Mouse (Mus musculus): ENCODE results near the gene Clcn1. TPM values are rescaled to one million over a fixed set of nuclear protein-coding genes. Genes with fewer than 3 reads are reported as not detected.

Clcn1 gene
- polyA plus RNA-seq, 1 experiment from 2014 or later, result 1.0 TPM

- Histone ChIP-seq H3K4me1 (ENCODE audit: control insufficient read depth, insufficient read depth, low read length) (peaks cover 4% of the 10 kb centered on the region), H3K27me3 (ENCODE audit: control insufficient read depth, insufficient read depth, low read length) (no peaks in the 10 kb centered on the region), H3K4me2 (ENCODE audit: low read depth, low read length) (no peak overlapping the region), H3K4me3 (ENCODE audit: low read depth, low read length) (no peak overlapping the region), H3K9me3 (replicated peaks; ENCODE audit: control insufficient read depth, low read length) (no peaks in the 10 kb centered on the region), H3K36me3 (replicated peaks; ENCODE audit: control insufficient read depth, insufficient read depth, low read depth, low read length) (peaks cover 6% of the 10 kb centered on the region; the same call in 1 of the 2 replicates), H3K27ac (replicated peaks; ENCODE audit: low read depth, low read length) (no peak overlapping the region), H3K9ac (replicated peaks; ENCODE audit: low read length) (no peak overlapping the region)
- DNase-seq (ENCODE audit: low spot score) (no peak), ATAC-seq (replicated peaks; ENCODE audit: insufficient number of reproducible peaks, low FRiP score, low TSS enrichment, low read depth) (no peak)
- WGBS, result 71% methylated on average over 11 of the region's 11 CpGs
These were observed 67.9 kb downstream of the Clcn1 start for GRCm38 (mm10) chr6:42354076-42355019.

GRCm38 (mm10) chr6:42355366-42355765 lies 68.9 kb downstream of the Clcn1 start:
- H3K36me3 ChIP-seq (replicated peaks; ENCODE audit: control insufficient read depth, insufficient read depth, low read depth, low read length), result peaks cover 6% of the 10 kb centered on the region; the same call in 1 of the 2 replicates

GRCm38 (mm10) chr6:42355794-42356600 lies 69.5 kb downstream of the Clcn1 start:
- no peaks in the 10 kb centered on the region for H3K9me3 ChIP-seq (replicated peaks; ENCODE audit: control insufficient read depth, low read length)
- no peak for DNase-seq (ENCODE audit: low spot score)
- H3K27me3 ChIP-seq (ENCODE audit: control insufficient read depth, insufficient read depth, low read length), result no peaks in the 10 kb centered on the region
- H3K9ac ChIP-seq (replicated peaks; ENCODE audit: low read length), result no peak overlapping the region
- no peak for ATAC-seq (replicated peaks; ENCODE audit: insufficient number of reproducible peaks, low FRiP score, low TSS enrichment, low read depth)
- H3K36me3 ChIP-seq (replicated peaks; ENCODE audit: control insufficient read depth, insufficient read depth, low read depth, low read length), result peaks cover 6% of the 10 kb centered on the region; the same call in 1 of the 2 replicates
- no peak overlapping the region for H3K4me3 ChIP-seq (ENCODE audit: low read depth, low read length)
- WGBS, result 93% methylated on average over 13 of the region's 13 CpGs
- H3K4me2 ChIP-seq (ENCODE audit: low read depth, low read length), result no peak overlapping the region
- peaks cover 3% of the 10 kb centered on the region for H3K4me1 ChIP-seq (ENCODE audit: control insufficient read depth, insufficient read depth, low read length)
- no peak overlapping the region for H3K27ac ChIP-seq (replicated peaks; ENCODE audit: low read depth, low read length)

More at GRCm38 (mm10) chr6:42355366-42355765, 68.9 kb downstream of the Clcn1 start:
- DNase-seq (ENCODE audit: low spot score) (no peak), ATAC-seq (replicated peaks; ENCODE audit: insufficient number of reproducible peaks, low FRiP score, low TSS enrichment, low read depth) (no peak)
- peaks cover 4% of the 10 kb centered on the region for H3K4me1 ChIP-seq (ENCODE audit: control insufficient read depth, insufficient read depth, low read length)
- no peaks in the 10 kb centered on the region for H3K27me3 ChIP-seq (ENCODE audit: control insufficient read depth, insufficient read depth, low read length)
- H3K9ac ChIP-seq (replicated peaks; ENCODE audit: low read length), result no peak overlapping the region
- WGBS, result 95% methylated on average over 6 of the region's 6 CpGs
- no peak overlapping the region for H3K27ac ChIP-seq (replicated peaks; ENCODE audit: low read depth, low read length)
- no peak overlapping the region for H3K4me3 ChIP-seq (ENCODE audit: low read depth, low read length)
- no peak overlapping the region for H3K4me2 ChIP-seq (ENCODE audit: low read depth, low read length)
- H3K9me3 ChIP-seq (replicated peaks; ENCODE audit: control insufficient read depth, low read length), result no peaks in the 10 kb centered on the region

DNA sequence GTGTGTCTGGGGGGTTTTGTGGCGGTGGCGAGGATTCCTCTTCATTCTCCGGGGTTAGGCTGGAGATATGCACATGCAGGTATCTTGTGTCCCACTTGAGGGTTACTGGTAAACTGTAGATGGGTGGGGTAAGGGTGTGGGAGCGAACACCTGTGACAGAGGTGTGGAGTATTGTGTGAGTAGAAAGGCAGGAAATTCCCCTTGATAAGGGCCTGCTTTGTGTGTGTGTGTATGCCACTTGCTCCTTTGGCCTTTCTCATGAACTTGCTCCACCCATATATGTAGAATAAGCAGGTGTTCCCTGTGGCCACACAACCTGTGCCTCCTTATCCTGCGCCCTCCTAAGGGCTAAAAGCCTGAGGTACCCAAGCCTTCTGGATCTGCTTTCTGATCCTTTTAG lies 70.4 kb downstream of the Clcn1 start:
- DNase-seq (ENCODE audit: low spot score), result no peak
- no peak overlapping the region for H3K4me3 ChIP-seq (ENCODE audit: low read depth, low read length)
- H3K4me1 ChIP-seq (ENCODE audit: control insufficient read depth, insufficient read depth, low read length), result no peaks in the 10 kb centered on the region
- ATAC-seq (replicated peaks; ENCODE audit: insufficient number of reproducible peaks, low FRiP score, low TSS enrichment, low read depth), result no peak
- H3K4me2 ChIP-seq (ENCODE audit: low read depth, low read length), result no peak overlapping the region
- no peaks in the 10 kb centered on the region for H3K9me3 ChIP-seq (replicated peaks; ENCODE audit: control insufficient read depth, low read length)
- peaks cover 6% of the 10 kb centered on the region; the same call in 1 of the 2 replicates for H3K36me3 ChIP-seq (replicated peaks; ENCODE audit: control insufficient read depth, insufficient read depth, low read depth, low read length)
- 97% methylated on average over 5 of the region's 5 CpGs for WGBS
- H3K9ac ChIP-seq (replicated peaks; ENCODE audit: low read length), result no peak overlapping the region
- H3K27me3 ChIP-seq (ENCODE audit: control insufficient read depth, insufficient read depth, low read length), result no peaks in the 10 kb centered on the region
- H3K27ac ChIP-seq (replicated peaks; ENCODE audit: low read depth, low read length), result no peak overlapping the region

DNA sequence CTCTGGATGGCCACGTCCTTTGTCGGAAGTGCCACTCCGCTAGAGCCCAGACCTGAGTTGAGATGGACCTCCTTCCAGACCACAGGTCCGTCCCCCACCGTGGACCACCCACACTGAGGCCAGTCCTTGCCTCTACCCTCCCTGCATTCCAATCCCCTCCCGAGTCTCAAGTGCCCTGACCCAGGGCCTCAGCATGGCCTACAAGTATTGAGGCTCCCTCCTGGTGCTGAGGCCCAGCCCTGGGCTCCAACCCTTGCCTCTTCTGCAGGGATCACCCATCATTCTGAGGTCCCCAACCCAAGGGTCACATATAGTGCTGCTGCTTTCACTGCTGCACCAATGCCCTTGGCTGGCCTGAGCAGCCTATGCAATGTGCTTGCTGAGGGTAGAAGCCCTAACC lies 71.4 kb downstream of the Clcn1 start:
- Histone ChIP-seq H3K4me3 (ENCODE audit: low read depth, low read length) (no peak overlapping the region), H3K9me3 (replicated peaks; ENCODE audit: control insufficient read depth, low read length) (no peaks in the 10 kb centered on the region), H3K27me3 (ENCODE audit: control insufficient read depth, insufficient read depth, low read length) (no peaks in the 10 kb centered on the region), H3K9ac (replicated peaks; ENCODE audit: low read length) (no peak overlapping the region), H3K4me1 (ENCODE audit: control insufficient read depth, insufficient read depth, low read length) (no peaks in the 10 kb centered on the region), H3K27ac (replicated peaks; ENCODE audit: low read depth, low read length) (no peak overlapping the region), H3K36me3 (replicated peaks; ENCODE audit: control insufficient read depth, insufficient read depth, low read depth, low read length) (peaks cover 6% of the 10 kb centered on the region; the same call in 1 of the 2 replicates), H3K4me2 (ENCODE audit: low read depth, low read length) (no peak overlapping the region)
- DNase-seq (ENCODE audit: low spot score), result no peak
- no peak for ATAC-seq (replicated peaks; ENCODE audit: insufficient number of reproducible peaks, low FRiP score, low TSS enrichment, low read depth)
- 60% methylated on average over 6 of the region's 6 CpGs for WGBS

DNA sequence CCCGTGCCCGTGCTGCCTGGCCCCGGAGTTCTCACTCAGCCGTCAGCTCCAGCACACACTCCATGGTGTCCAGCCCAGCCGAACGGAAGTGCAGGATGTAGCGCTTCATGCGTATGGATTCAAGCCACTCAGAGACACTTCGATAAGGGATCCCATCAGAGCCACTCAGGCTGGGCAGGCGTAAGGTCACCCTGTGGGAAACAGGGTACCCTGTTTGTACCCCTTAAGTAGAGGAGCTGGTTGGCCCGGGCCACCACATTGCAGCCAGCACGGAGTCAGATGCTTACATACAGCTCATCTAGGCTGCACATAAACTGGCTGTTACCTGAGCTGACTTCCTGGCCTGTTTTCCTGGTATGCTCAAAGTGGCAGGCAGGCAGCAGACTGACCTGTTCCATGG lies 72.4 kb downstream of the Clcn1 start:
- H3K9me3 ChIP-seq (replicated peaks; ENCODE audit: control insufficient read depth, low read length), result no peaks in the 10 kb centered on the region
- H3K4me3 ChIP-seq (ENCODE audit: low read depth, low read length), result no peak overlapping the region
- no peaks in the 10 kb centered on the region for H3K27me3 ChIP-seq (ENCODE audit: control insufficient read depth, insufficient read depth, low read length)
- H3K36me3 ChIP-seq (replicated peaks; ENCODE audit: control insufficient read depth, insufficient read depth, low read depth, low read length), result peaks cover 6% of the 10 kb centered on the region; the same call in 1 of the 2 replicates
- WGBS, result 93% methylated on average over 12 of the region's 12 CpGs
- no peak overlapping the region for H3K27ac ChIP-seq (replicated peaks; ENCODE audit: low read depth, low read length)
- H3K4me1 ChIP-seq (ENCODE audit: control insufficient read depth, insufficient read depth, low read length), result no peaks in the 10 kb centered on the region
- ATAC-seq (replicated peaks; ENCODE audit: insufficient number of reproducible peaks, low FRiP score, low TSS enrichment, low read depth) (no peak), DNase-seq (ENCODE audit: low spot score) (no peak)
- H3K9ac ChIP-seq (replicated peaks; ENCODE audit: low read length), result no peak overlapping the region
- H3K4me2 ChIP-seq (ENCODE audit: low read depth, low read length), result no peak overlapping the region

DNA sequence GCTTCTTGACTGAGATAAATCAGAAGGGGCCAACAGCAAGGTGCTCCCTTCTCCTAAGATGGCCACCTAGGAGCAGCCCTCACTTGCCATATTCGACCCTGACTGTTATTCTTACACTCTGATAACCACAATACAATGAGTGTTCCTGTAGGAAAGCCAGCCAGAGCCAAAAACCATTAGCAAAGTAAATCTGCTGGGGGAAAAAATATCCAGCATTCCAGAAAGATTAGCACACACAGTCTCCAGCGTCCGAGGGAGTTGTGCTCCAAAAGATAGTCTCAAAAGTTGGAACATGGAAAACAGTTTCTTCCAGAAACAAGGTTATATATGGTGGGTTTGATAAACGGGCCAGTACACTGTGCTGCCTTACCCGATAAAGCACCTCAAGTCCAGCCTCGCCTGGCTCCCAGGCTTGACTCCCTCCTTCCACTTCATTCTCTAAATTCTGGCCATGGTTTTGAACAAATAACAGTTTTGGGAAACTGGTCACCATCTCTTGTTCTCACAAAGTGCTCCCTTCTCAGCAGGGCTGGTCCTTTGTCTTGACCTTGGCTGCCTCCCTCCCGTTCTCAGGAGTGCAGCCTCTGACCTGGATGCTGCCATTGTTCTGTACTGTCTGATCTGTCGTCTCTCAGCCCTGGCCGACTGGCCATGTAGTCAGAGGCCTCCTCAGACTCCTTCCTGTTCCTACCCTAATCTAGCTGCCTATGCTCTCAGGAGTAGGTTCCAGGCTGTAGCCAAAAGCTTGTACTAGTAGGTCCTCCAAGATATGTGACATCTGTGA lies 73.1 kb downstream of the Clcn1 start:
- H3K36me3 ChIP-seq (replicated peaks; ENCODE audit: control insufficient read depth, insufficient read depth, low read depth, low read length), result peaks cover 6% of the 10 kb centered on the region; the same call in 1 of the 2 replicates
- H3K27ac ChIP-seq (replicated peaks; ENCODE audit: low read depth, low read length), result no peak overlapping the region
- DNase-seq (ENCODE audit: low spot score), result no peak
- no peaks in the 10 kb centered on the region for H3K27me3 ChIP-seq (ENCODE audit: control insufficient read depth, insufficient read depth, low read length)
- H3K4me2 ChIP-seq (ENCODE audit: low read depth, low read length), result no peak overlapping the region
- ATAC-seq (replicated peaks; ENCODE audit: insufficient number of reproducible peaks, low FRiP score, low TSS enrichment, low read depth), result no peak
- no peak overlapping the region for H3K9ac ChIP-seq (replicated peaks; ENCODE audit: low read length)
- WGBS, result 76% methylated on average over 9 of the region's 9 CpGs
- H3K4me1 ChIP-seq (ENCODE audit: control insufficient read depth, insufficient read depth, low read length), result no peaks in the 10 kb centered on the region
- no peak overlapping the region for H3K4me3 ChIP-seq (ENCODE audit: low read depth, low read length)
- H3K9me3 ChIP-seq (replicated peaks; ENCODE audit: control insufficient read depth, low read length), result no peaks in the 10 kb centered on the region

Measured in embryonic facial prominence, embryonic 11.5 days (tissue).